8 mouse cellular contexts compared by ENCODE assay signal in the genomic region with DNA sequence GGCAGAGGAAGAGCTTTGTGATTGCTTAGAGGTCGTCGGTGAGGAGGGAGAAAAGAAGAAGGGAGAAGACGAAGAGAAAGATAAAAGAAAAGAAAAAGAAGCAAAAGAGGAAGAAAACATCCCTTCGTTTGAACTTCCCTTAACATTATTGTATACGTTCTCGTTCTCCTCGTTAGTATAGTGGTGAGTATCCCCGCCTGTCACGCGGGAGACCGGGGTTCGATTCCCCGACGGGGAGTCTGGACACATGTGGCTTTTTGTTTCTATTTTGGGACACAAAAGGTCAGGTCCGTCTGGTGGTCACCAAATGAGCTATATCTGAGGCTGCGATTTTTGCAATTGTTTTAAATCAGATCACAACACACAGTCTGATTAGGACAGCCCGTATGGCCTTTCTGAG. TPM values are rescaled to one million over a fixed set of nuclear protein-coding genes. Genes with fewer than 3 reads are reported as not detected.
A peak's percentile ranks its signal among the peaks of the same experiment; 100 is the strongest.
DNase-seq lines count a peak whose midpoint lies in the region; ATAC-seq and TF ChIP-seq lines count a peak whose summit lies in the region.

No protein-coding gene starts in this region.

- TF ChIP-seq EP300 in liver, embryonic 14.5 days (IDR thresholded peaks at IDR 0.05; ENCODE audit: low read depth), result no peak

- no peaks in the 10 kb centered on the region for H3K9me3 ChIP-seq in forebrain, postnatal 0 days (ENCODE audit: low read length)
- H3K9me3 ChIP-seq in liver, embryonic 14.5 days (ENCODE audit: control insufficient read depth, low read length), result no peaks in the 10 kb centered on the region

- H3K27me3 ChIP-seq in forebrain, postnatal 0 days (ENCODE audit: insufficient read depth, low read length), result peaks cover 22% of the 10 kb centered on the region
- H3K27me3 ChIP-seq in liver, embryonic 14.5 days (ENCODE audit: control insufficient read depth, insufficient read depth, low read length), result no peaks in the 10 kb centered on the region; the same call in 1 of the 2 replicates

- H3K9ac ChIP-seq in forebrain, postnatal 0 days, result no peak overlapping the region
- H3K9ac ChIP-seq in liver, embryonic 14.5 days (replicated peaks), result peak overlapping the region; percentile 56; the same call in 1 of the 2 replicates

- peak overlapping the region; percentile 6; the same call in 1 of the 2 replicates for H3K4me3 ChIP-seq in forebrain, postnatal 0 days (ENCODE audit: low read depth, low read length)
- H3K4me3 ChIP-seq in liver, embryonic 14.5 days (ENCODE audit: insufficient read depth in 1 of 2, low read depth in 2 of 2, low read length in 2 of 2), result peak overlapping the region; percentile 42 to 52

- peak overlapping the region; percentile 11; the same call in 1 of the 2 replicates for H3K4me2 ChIP-seq in forebrain, postnatal 0 days (ENCODE audit: low read depth)
- H3K4me2 ChIP-seq in liver, embryonic 14.5 days (ENCODE audit: low read depth), result peak overlapping the region; percentile 69

- H3K4me1 ChIP-seq in forebrain, postnatal 0 days (ENCODE audit: insufficient read depth), result no peaks in the 10 kb centered on the region
- H3K4me1 ChIP-seq in liver, embryonic 14.5 days (replicated peaks; ENCODE audit: control insufficient read depth in 2 of 2, insufficient read depth in 2 of 2, low read length in 1 of 2), result peaks cover 2 to 32% of the 10 kb centered on the region in 2 experiments

- peak; percentile 27; the same call in 1 of the 2 replicates for ATAC-seq in forebrain, postnatal 0 days
- no peak for ATAC-seq in liver, embryonic 14.5 days (ENCODE audit: insufficient read depth)

- no peak for TF ChIP-seq CTCF in forebrain, postnatal 0 days (IDR thresholded peaks at IDR 0.05; ENCODE audit: low read depth)
- no peak for TF ChIP-seq CTCF in liver, embryonic 14.5 days (IDR thresholded peaks at IDR 0.05; ENCODE audit: low read depth)

- H3K27ac ChIP-seq in forebrain, postnatal 0 days (ENCODE audit: low read depth, low read length), result no peak overlapping the region
- no peak overlapping the region for H3K27ac ChIP-seq in liver, embryonic 14.5 days

- WGBS in forebrain, postnatal 0 days, result 7% methylated on average over 17 of the region's 17 CpGs
- WGBS in liver, embryonic 14.5 days (ENCODE audit: insufficient replicate concordance), result 1% methylated on average over 17 of the region's 17 CpGs

- no peaks in the 10 kb centered on the region for H3K36me3 ChIP-seq in forebrain, postnatal 0 days (ENCODE audit: insufficient read depth)
- no peaks in the 10 kb centered on the region for H3K36me3 ChIP-seq in liver, embryonic 14.5 days (replicated peaks; ENCODE audit: control insufficient read depth, insufficient read depth, low read depth)

- peak; percentile 13 to 19 for DNase-seq in cerebellum, postnatal 14 days
- DNase-seq in cerebellum, adult 11 months, result no peak
- peak; percentile 58 for DNase-seq in right cerebral cortex, postnatal 4 days
- no peak for DNase-seq in right cerebral cortex, postnatal 36 days (ENCODE audit: low spot score in 2 of 2)
- no peak for DNase-seq in forebrain, postnatal 0 days
- peak in 1 of 3 experiments; percentile 39 for DNase-seq in liver, embryonic 14.5 days (ENCODE audit: low read depth in 3 of 3, low spot score in 3 of 3)
- DNase-seq in cerebellum, adult 9-11 months, result no peak
- no peak for DNase-seq in kidney, adult 8-10 months

RNA-seq across cellular contexts. Expression of a gene that starts 33.7 kb away (rescaled TPM):
- total RNA-seq in forebrain, postnatal 0 days (2014; rRNA removed), result 20.7 and 21.6 TPM in 2 replicates
- 15.3 and 17.2 TPM in 2 replicates for polyA plus RNA-seq in forebrain, postnatal 0 days (2015; fragmentation: Nextera tagmentation; extraction: Ambion mirVana)
- polyA plus RNA-seq in liver, embryonic 14.5 days (2012; rRNA removed), result 0.30 and 0.41 TPM in 2 replicates
- polyA plus RNA-seq in liver, embryonic 14.5 days (2014; fragmentation: Nextera tagmentation; extraction: Ambion mirVana), result 0.50 and 0.82 TPM in 2 replicates

Comparison
In these comparisons a context has a peak if more than half of its experiments do, and no peak if none do; other contexts are left out.
1. DNase-seq: peak in cerebellum, postnatal 14 days (2 of 2) and right cerebral cortex, postnatal 4 days (single experiment); none in cerebellum, adult 11 months (single experiment), right cerebral cortex, postnatal 36 days (0 of 2), forebrain, postnatal 0 days (single experiment), cerebellum, adult 9-11 months (single experiment) and kidney, adult 8-10 months (0 of 2).